Mouse (Mus musculus): ENCODE data around the gene A030005K14Rik. TPM values are rescaled to one million over a fixed set of nuclear protein-coding genes. Genes with fewer than 3 reads are reported as not detected.

Gene A030005K14Rik
- not detected for total RNA-seq (2021)
- long read RNA-seq, experiment 1, result 0 reads
- long read RNA-seq, experiment 2, result 0 reads

DNA sequence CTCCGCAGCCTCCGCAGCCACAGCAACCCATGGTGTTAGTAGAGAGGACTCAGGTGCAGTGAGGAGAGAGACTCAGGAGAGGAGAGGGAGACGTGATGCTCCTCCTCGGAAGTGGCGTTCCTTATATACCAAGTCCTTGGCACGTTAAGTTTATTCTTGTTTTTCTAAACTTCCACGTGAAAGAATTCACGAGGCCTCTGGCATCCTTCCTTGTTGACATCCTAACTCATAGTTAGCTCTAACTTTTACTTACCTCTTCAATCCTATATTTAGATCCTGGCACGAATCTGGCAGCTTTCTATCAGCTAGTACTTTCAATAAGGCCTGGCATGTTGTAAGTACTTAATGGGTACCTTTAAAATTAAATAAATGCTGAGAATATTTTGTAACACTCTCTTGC lies at the start of gene A030005K14Rik:
Gene A030005K14Rik (minus strand): TSS at position 101 of the 400 bp plus-strand sequence.
- no peak for DNase-seq

DNA sequence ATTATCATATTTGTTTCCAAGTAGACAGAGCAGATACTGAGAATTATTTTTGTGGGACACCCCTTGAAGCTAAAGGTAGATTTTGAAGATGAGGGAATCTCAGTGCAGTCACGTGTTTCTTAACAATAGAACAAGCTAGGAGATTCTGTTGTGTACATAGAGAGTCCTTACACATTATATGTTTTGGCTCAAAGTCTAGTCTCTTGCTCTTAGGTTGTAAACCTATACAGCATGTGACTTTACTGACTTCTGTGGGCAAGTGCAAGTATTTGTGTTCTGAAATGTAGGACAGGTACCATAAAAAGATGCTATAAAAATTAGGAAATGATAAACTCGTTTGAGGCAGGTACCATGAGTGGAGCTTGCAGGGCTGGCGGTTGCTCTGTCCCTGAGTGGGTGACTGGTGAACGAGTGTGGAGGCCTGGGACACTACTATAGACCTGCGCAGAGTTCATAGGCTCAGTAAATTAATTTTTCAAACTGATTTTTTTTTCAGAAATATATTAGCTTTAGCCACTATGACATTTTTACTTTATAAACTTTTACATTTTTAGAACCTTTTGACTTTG lies 48.3 kb upstream of the A030005K14Rik start:
- DNase-seq, result no peak

DNA sequence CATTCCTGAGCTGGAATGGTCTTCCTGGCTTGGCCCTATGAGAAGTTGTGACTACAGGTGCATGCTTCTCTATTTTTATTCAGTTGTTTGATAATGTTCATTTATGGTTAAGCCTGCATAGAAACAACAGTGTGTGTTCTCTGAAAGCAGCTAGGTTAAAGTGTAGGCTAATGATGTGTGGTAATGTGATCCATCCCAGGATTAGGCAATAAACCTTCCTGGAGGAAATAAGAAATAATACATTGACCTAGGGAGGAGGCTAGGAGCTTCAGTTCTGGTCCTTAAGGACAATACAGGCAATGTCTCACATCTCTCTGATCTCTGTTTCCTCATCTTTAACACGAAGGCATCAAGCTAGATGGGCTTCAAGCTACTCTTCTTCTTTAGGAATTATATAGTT lies 46.3 kb upstream of the A030005K14Rik start:
- DNase-seq, result no peak

DNA sequence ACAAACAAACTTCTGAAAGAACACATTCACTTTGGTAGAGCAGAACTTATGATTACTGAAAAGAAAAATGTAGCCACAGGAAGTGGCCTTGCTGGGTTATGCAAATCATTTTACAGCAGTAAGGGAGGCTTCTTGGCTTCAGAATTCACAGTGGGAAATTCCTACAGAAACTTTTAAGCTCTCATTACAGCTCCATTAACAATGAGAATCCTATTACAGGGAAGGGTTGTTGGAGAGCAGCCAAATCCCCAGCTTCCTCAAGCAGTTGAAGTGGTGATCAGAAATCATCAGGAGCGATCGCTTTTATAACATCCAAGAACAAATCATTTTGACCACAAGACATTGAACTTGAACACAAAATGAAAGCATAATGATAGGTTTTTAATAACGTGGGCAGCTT lies 42.7 kb upstream of the A030005K14Rik start:
- DNase-seq, result peak; percentile 7

DNA sequence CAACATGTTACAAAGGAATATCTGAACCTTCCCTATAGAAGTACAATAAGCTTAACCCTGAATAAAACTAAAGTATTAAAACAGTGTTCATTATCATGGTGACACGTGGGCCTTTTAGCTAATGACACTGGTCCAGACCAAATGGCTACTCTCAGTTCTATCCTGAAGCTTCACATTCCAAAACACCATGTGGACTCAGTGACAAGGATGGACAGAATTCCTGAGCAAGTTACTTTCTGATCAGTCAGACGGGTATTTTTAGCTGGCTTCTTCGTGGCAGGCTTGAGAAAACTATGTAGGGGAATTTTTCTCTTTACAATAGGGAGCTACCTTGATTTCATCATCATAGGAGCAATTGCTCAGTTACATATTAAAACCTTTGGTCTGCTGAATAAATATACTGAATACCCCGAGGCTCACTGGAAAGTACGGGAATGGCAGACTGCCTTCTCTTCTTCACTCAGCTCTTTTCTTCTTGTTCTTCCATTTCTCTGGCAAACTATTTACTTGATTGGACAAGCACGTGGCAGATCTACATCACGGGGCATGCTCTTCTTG lies 40.5 kb upstream of the A030005K14Rik start:
- DNase-seq, result no peak

DNA sequence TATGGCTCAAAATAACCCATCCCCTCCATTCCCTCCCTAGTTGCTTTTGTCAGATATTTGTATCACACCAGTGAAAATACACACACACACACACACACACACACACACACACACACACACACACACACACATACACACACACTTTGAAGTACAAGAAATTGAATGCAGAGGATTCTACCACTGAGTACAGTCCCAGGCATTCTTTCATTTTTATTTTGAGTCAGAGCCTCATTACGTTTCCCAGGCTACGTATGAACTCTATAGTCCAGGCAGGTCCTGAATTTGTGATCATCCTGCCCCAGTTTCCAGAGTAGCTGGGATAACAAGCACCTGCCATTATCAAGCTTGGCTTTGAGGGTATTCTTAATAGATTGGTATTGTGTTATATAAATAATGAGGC lies 40.0 kb upstream of the A030005K14Rik start:
- DNase-seq, result no peak

DNA sequence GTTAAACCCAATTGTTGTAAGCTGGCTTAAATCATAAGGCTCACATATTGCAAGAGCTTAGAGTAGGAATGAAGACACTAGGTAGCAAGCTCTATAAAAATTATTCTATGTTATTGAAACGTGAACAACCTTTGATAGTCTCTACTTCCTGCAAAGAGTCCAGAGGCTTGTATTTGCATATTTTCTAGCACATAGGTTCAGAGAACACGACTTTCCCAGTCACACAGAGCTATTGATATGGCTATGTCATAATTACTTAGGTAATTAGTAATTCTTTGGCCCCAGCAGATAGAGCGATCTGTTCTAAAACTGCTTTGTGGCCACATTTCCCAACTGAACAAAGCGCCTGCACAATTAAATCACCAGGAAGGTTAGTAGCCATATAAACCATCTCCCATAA lies 37.8 kb upstream of the A030005K14Rik start:
- DNase-seq, result no peak

DNA sequence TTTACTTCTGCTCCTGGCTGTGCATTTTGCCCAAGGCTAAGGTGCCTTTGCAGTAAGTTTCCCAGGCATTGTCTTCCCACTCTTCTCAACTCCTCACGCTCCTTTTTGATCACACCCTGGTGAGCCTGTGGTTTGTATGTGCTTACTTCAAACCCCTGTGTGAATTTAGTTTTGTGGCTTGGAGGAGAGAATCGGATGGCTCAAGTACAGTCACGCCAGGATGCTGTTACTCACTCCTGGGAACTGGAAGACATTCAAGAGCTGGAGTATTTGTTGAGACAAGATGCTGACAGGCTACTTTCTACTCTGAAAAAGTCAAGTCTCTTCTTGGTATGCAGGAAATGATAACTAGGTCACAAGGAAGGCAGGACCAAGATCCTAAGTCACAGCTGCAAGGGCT lies 32.1 kb upstream of the A030005K14Rik start:
- no peak for DNase-seq

DNA sequence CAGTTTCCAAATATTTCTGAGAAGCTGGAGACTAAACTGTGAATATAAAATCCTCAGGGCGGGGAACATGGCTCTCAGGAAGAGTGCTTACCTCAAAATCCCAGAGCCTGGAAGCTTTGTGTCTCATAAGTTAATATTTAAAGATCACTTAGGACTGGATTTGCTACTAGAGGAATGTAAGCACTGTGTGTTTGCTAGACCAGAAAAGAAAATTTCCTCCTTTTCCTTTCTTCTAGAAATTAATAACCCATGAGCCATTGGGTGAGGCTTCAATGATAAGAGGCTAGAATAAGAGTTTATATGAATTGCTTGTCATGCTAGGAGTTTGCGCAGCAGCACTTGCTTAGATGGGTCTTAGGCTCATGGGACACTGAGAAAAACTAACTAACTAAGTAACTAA lies 25.6 kb upstream of the A030005K14Rik start:
- no peak for DNase-seq

DNA sequence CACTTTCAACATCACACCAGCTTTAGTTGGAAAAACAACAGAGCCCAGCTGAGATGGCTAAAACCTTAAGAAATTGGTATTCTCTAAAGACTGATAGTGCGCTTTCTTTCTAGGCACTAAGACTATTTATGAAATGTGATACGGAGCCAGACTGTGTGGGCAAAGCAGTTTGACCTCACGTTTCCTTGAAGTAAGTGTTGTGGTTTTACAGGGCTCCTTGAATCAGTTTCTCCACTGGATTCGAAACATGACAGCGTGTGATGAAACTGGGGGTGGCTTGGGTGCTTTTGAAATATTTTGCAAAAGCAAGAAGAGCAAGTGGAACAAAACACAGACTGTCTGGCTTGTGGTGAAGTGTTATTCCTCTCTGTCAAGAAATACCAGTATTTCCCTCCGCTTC lies 17.8 kb upstream of the A030005K14Rik start:
- DNase-seq, result no peak

DNA sequence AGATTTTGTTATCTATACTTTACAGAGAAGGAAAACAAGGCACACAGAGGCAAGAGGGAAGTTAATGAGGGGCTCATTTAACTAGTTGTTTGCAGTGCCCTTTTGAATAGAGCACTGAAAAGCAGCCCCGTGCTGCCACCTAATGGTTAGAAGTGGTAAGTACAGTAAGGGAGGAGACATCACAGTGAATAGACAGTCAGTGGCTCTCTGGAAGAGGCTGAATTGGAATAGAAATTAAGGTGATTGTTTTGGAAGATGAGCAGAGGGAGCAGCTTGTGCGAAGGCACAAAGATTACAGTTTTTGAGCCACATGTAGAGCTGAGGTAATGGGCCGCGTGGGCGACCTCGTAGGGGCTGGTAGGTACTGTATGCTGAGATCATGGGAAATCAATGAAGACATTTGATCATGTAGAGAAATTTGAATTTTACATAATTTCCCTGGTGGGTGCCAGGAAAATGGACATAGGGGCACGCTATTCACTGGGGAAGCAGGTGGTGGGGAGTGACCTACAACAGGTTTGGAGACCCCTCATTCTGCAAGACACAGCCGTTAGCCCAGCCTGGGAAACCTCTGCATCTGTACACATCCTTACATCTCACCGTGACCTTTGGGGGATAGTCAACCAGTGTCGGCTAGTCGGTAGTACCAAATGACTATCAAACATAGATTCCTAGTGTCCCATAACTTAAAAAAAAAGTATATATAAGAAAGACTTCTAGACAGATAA lies 17.2 kb upstream of the A030005K14Rik start:
- DNase-seq, result peak; percentile 6

DNA sequence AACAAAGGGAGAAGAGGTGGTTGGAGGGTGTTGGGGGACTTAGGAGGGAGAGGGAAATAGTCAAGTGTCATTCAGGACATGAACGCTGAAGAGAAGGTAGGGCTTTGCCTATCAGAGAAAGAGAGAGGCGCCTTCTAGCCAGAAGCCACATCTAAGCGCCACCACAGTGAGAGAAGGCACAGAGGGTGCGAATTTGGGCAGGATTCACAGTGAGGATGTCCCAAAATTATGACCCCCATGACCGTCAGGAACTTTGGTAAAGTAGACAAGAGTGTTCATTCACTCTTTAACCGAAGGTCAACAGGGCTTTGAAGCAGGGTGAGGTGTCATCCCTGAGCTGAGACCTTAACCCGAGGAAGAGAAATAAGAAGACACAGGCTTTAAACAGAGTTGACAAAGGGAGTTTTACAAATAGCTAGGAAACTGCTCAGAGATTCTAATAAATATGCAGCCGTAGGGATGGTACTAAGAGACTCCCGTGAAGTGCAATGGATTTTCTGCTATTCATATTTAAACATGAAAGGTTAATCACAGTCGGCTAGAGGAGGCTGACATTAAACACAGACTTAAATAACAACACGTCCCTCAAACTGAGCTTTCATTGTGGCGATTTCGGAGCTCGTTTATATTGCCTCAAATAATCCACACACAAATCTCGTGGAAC lies 16.5 kb upstream of the A030005K14Rik start:
- no peak for DNase-seq

DNA sequence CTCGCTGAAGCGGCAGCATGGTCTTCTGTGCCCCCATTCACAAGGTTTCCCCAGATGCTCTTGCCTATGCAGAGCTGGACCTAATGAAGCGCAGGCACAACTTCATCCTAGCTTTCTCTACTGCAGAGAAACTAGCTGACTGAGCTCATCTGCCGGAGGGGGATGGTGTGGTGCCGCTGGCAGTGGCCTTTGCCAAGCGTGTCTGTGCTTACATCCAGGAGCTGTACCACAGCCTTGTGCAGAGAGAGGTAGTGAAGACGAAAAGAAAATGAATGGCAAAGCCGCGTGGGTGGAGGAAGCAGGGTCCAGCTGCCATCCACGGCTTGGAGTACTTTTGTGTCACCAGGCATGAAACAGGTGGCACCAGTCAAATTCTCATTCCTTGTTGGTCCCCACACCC lies 8.0 kb upstream of the A030005K14Rik start:
- DNase-seq, result no peak

DNA sequence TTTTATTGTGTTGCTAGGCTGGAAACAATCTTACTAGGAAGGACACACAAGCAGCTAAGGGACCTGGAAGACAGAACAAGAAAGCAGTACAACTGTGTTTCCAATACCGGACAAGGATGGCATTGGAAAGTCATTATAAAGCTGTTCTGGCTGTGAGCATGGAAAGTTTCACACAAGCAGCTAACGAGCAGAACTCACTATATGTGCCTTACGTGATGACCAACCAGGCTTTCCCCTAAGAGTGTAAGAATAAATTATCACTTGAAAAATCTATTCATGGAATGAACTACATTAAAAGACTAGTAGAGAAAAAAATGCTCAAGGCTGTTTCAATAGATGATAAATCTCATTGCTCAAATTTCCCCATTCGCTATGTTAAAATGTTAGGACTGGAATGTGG lies 7.4 kb upstream of the A030005K14Rik start:
- DNase-seq, result no peak

DNA sequence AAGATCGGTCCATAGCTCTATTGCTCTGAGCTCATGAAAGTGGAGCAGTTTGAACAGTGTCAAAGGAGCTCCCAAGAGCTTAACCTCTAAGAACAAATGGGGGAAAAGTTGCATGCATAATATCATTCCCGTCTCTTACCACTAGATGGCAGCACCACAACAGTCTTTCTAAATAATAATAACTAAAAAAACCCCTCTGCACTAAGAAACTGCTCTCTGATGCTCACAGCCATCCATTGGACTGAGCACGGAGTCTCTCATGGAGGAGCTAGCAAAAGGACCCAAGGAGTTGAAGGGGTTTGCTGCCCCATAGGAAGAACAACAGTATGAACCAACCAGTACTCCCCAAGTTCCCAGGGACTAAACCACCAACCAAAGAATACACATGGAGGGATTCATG lies 5.7 kb upstream of the A030005K14Rik start:
- DNase-seq, result no peak

DNA sequence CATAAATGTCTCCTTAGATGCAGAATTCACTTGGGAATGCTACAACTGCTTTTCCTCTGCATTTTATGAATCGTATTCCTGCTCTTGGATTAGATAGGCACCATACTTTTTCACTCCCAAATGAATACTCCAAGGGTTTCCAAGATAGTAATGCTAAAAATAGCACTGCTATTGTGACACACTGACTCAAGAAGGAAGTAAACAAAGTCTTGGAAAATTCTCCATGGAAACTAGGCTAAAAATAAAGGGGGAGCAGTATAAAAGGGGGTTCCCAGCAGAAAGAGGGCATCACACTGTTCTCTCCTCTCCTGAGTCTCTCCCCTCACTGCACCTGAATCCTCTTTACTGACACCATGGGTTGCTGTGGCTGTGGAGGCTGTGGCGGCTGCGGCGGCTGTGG lies 1.5 kb upstream of the A030005K14Rik start, which contains the start of gene Krtap28-13:
Gene Krtap28-13 (plus strand): TSS at position 288 of the 400 bp plus-strand sequence.
- DNase-seq, result no peak

DNA sequence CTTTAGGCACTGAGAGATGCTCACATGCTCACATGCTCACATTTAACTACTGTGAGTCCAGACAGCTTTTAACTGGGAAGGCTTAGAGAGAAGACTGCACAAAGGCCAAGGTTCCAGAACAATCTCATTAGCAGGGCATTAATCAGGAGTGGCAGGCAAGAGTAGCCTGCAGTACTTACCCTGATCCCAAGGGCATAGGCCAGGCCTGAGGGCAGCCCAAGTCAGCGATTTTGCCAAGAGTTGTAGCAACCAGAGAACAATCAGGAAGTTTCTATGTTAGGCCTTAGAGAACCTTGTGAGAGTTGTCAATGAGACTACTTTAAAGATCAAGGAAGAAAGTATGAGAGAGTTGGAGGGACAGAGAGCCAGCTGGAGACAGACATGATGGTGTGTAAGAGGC lies 697 bp downstream of the A030005K14Rik start:
- no peak for DNase-seq

DNA sequence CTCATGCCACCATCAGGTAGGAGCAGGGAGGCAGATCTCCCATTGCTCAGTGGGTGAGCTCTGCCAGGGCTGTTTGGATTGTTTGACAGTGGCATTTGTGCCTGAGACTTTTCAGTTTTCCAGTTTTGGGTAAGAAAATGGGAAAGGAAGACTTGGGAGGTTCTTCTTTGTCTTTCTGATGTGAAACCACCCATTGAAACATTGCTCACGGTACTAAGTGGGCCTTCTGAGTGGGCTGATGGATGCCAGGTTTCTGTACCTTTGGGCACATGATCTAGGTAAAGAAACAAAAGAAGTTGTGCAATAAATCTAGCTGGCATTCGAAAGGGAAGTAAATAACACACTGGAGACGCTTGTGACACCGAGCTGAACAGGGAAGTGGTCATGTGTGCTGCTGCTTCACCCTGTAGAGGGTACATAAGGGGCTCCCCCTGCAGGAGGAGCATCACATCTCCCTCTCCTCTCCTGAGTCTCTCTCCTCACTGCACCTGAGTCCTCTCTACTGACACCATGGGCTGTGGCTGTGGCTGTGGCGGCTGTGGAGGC lies 14.2 kb downstream of the A030005K14Rik start, which contains the start of gene Gm47969:
Gene Gm47969 (plus strand): TSS at position 51 of the 546 bp plus-strand sequence.
- DNase-seq, result no peak

DNA sequence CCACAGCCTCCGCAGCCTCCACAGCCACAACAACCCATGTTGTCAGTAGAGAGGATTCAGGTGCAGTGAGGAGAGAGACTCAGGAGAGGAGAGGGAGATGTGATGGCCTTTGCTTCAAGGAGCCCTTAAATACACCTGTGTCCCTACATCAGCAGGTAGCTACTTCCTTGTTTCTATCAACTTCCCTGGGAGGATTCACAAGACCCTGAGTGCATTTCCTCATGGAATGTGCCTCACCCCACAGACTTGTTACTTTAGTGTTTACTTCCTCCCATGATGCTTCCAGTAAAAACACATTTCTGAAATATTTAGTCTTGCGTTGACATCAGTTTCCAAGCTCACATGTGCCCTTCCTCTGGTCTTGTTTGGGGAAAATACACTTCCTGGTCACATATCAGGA lies 16.8 kb downstream of the A030005K14Rik start, which contains the start of gene Krtap28-10:
Gene Krtap28-10 (minus strand): TSS at position 101 of the 400 bp plus-strand sequence.
- DNase-seq, result no peak

DNA sequence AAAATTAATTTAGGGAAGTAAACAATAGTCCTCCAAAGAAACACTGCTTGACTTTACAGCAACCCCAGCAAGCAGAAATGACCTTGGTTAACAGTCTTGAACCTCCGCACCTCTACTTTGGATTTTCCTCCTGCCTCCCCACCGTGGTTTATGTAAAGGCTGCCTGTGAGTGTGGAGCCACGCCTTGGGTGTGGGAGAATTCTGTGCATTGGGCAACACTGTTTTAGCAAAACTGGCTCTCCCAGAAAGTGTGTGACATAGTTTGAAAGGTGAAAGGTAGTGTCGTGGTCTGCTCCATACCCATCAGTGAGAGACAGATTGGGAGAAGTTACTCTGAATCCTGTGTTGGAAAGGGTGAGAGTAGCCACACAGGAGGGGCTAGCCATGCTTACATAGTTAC lies 20.1 kb downstream of the A030005K14Rik start:
- DNase-seq, result no peak

DNA sequence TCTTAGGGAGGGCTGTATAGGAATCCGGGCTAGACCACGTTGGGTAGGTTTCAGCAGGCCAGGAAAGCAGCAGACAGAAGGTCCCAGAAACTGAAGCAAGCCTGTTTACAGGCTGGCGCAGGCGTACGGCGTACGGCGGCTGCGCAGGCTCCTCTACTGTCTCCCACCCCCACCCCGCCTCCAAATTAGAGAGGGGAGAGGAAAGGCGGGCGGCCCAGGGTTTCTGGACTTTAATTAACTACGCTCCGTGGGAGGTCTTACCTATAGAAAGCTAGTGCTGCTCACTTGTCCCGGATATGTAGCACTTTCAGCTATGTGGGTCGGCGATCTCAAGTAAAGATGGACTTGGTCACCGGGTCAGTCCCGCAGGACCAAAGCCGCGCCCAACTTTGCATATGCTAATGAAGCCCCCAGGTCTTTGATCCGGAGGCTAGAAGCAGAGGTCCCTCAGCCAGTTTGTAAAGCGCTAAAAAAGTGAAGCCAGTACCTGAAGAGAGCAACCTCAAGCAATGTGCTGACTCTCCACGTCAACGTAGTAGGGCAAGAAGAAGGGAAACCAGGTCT lies 21.0 kb downstream of the A030005K14Rik start, which contains the start of gene Slc19a3:
Gene Slc19a3 (minus strand): TSS at position 340 of the 564 bp plus-strand sequence.
- no peak for DNase-seq
